Comparison of ENCODE assay signal across 18 mouse cellular contexts in the genomic region with DNA sequence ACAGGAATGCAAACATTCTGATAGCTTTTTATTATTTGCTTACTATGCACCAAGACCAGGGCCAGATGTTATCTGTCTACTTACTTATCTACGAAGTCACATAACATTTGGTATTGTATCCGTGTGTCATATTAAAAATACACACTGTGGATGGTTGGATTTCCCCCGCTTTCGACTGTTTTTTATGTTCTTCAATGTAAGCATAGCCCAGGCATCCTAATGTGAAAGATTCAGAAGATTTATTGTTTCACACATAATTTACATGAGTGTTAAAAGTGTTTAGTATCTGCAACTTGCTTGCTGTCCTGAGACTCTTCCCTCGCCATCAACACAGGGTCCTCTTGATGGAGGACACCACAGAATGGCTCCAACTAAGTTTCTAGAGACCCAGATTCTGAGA. TPM values are rescaled to one million over a fixed set of nuclear protein-coding genes. Genes with fewer than 3 reads are reported as not detected.
DNase-seq lines count a peak whose midpoint lies in the region; ATAC-seq and TF ChIP-seq lines count a peak whose summit lies in the region.
"Had no signal": no experiment of that assay in that cellular context is flagged by ENCODE, and none has a peak within 500 bp of the region (broad histone marks: within the 10 kb centered on the region; RNA-seq: fewer than 3 reads in every experiment).

No protein-coding gene starts in this region.

- H3K4me3 ChIP-seq in gastrocnemius, adult 2 months: peak overlapping the region; percentile 17
- H3K4me3 ChIP-seq in hindbrain, embryonic 12.5 days: no peak overlapping the region
- H3K4me3 ChIP-seq in hindbrain, embryonic 11.5 days (ENCODE audit: low read depth, low read length): no peak overlapping the region
- 0 out of 2 replicates have a peak overlapping the region, but pooled peaks have one; percentile 8 for H3K4me3 ChIP-seq in midbrain, embryonic 13.5 days (replicated peaks)
- H3K4me3 ChIP-seq in midbrain, embryonic 11.5 days (ENCODE audit: low read depth, low read length): no peak overlapping the region
- H3K4me3 ChIP-seq in neural tube, embryonic 14.5 days (ENCODE audit: low read depth, low read length): no peak overlapping the region
- H3K4me3 ChIP-seq: forebrain, embryonic 10.5 days had no signal

- no peak for TF ChIP-seq CTCF in gastrocnemius, adult 2 months (IDR thresholded peaks at IDR 0.05)

- H3K27me3 ChIP-seq in hindbrain, embryonic 12.5 days: no peaks in the 10 kb centered on the region
- no peaks in the 10 kb centered on the region for H3K27me3 ChIP-seq in hindbrain, embryonic 11.5 days (ENCODE audit: control insufficient read depth, insufficient read depth, low read length)
- H3K27me3 ChIP-seq in midbrain, embryonic 13.5 days: no peaks in the 10 kb centered on the region
- H3K27me3 ChIP-seq in midbrain, embryonic 11.5 days (ENCODE audit: control insufficient read depth, insufficient read depth, low read length): no peaks in the 10 kb centered on the region
- no peaks in the 10 kb centered on the region for H3K27me3 ChIP-seq in neural tube, embryonic 14.5 days (ENCODE audit: control insufficient read depth, insufficient read depth, low read length)
- H3K27me3 ChIP-seq: CH12.LX had no signal

- no peaks in the 10 kb centered on the region for H3K9me3 ChIP-seq in hindbrain, embryonic 12.5 days (replicated peaks)
- H3K9me3 ChIP-seq in hindbrain, embryonic 11.5 days (ENCODE audit: control insufficient read depth, low read length): no peaks in the 10 kb centered on the region
- H3K9me3 ChIP-seq in midbrain, embryonic 13.5 days: no peaks in the 10 kb centered on the region
- H3K9me3 ChIP-seq in midbrain, embryonic 11.5 days (ENCODE audit: control insufficient read depth, low read length): no peaks in the 10 kb centered on the region
- H3K9me3 ChIP-seq in neural tube, embryonic 14.5 days (ENCODE audit: control insufficient read depth, low read length): no peaks in the 10 kb centered on the region
- H3K9me3 ChIP-seq: forebrain, embryonic 10.5 days had no signal

- intact Hi-C loops in gastrocnemius, adult 2 months (cut with DNase I): no loop called here

- WGBS in hindbrain, embryonic 12.5 days: 92% methylated on average over 5 of the region's 5 CpGs
- WGBS in hindbrain, embryonic 11.5 days: 89% methylated on average over 5 of the region's 5 CpGs
- 96% methylated on average over 5 of the region's 5 CpGs for WGBS in midbrain, embryonic 13.5 days
- WGBS in midbrain, embryonic 11.5 days: 96% methylated on average over 5 of the region's 5 CpGs
- WGBS in neural tube, embryonic 14.5 days: 86% methylated on average over 5 of the region's 5 CpGs

- H3K36me3 ChIP-seq in hindbrain, embryonic 12.5 days: no peaks in the 10 kb centered on the region
- no peaks in the 10 kb centered on the region; the same call in 1 of the 2 replicates for H3K36me3 ChIP-seq in hindbrain, embryonic 11.5 days (ENCODE audit: control insufficient read depth, insufficient read depth, low read length)
- H3K36me3 ChIP-seq in midbrain, embryonic 13.5 days: no peaks in the 10 kb centered on the region
- H3K36me3 ChIP-seq in midbrain, embryonic 11.5 days (ENCODE audit: control insufficient read depth, insufficient read depth, low read length): no peaks in the 10 kb centered on the region
- no peaks in the 10 kb centered on the region for H3K36me3 ChIP-seq in neural tube, embryonic 14.5 days (ENCODE audit: control insufficient read depth, insufficient read depth, low read length)
- H3K36me3 ChIP-seq: forebrain, embryonic 10.5 days had no signal

- H3K27ac ChIP-seq in gastrocnemius, adult 2 months: no peak overlapping the region
- no peak overlapping the region for H3K27ac ChIP-seq in hindbrain, embryonic 12.5 days
- H3K27ac ChIP-seq in hindbrain, embryonic 11.5 days (ENCODE audit: low read depth, low read length): no peak overlapping the region
- no peak overlapping the region for H3K27ac ChIP-seq in midbrain, embryonic 13.5 days
- no peak overlapping the region for H3K27ac ChIP-seq in midbrain, embryonic 11.5 days (ENCODE audit: low read depth, low read length)
- no peak overlapping the region for H3K27ac ChIP-seq in neural tube, embryonic 14.5 days (ENCODE audit: low read depth, low read length)
- H3K27ac ChIP-seq: forebrain, embryonic 10.5 days had no signal

- H3K9ac ChIP-seq in hindbrain, embryonic 12.5 days: no peak overlapping the region
- no peak overlapping the region for H3K9ac ChIP-seq in hindbrain, embryonic 11.5 days (ENCODE audit: low read depth, low read length)
- H3K9ac ChIP-seq in midbrain, embryonic 13.5 days (replicated peaks): no peak overlapping the region
- H3K9ac ChIP-seq in midbrain, embryonic 11.5 days (ENCODE audit: low read length): no peak overlapping the region
- H3K9ac ChIP-seq in neural tube, embryonic 14.5 days (replicated peaks; ENCODE audit: low read depth, low read length): no peak overlapping the region
- H3K9ac ChIP-seq: liver, postnatal 0 days had no signal

- DNase-seq in gastrocnemius, adult 2 months: no peak
- no peak for DNase-seq in gastrocnemius, adult 18-20 months (ENCODE audit: low spot score)
- no peak for DNase-seq in hindbrain, embryonic 11.5 days (ENCODE audit: low spot score)
- no peak for DNase-seq in midbrain, embryonic 11.5 days (ENCODE audit: low spot score, missing footprints)
- no peak for DNase-seq in adrenal gland, adult (ENCODE audit: inconsistent age in 2 of 2, low spot score in 1 of 2)
- DNase-seq: adrenal gland, postnatal 25 days; cerebellum, adult 9-10 months; gastrocnemius, postnatal 25 days; liver, postnatal 0 days; right cerebral cortex, adult 18-20 months; thymus, postnatal 14 days had no signal

- no peak for ATAC-seq in hindbrain, embryonic 12.5 days (ENCODE audit: low FRiP score)
- no peak for ATAC-seq in hindbrain, embryonic 11.5 days (ENCODE audit: low FRiP score)
- no peak for ATAC-seq in midbrain, embryonic 13.5 days
- no peak for ATAC-seq in midbrain, embryonic 11.5 days (ENCODE audit: low FRiP score)
- no peak for ATAC-seq in neural tube, embryonic 14.5 days (ENCODE audit: low read depth)
- ATAC-seq: liver, postnatal 0 days had no signal

- H3K4me1 ChIP-seq in hindbrain, embryonic 12.5 days: peaks cover 9% of the 10 kb centered on the region
- H3K4me1 ChIP-seq in hindbrain, embryonic 11.5 days (replicated peaks; ENCODE audit: control insufficient read depth, insufficient read depth, low read length): no peaks in the 10 kb centered on the region
- peaks cover 19% of the 10 kb centered on the region for H3K4me1 ChIP-seq in midbrain, embryonic 13.5 days (replicated peaks)
- H3K4me1 ChIP-seq in midbrain, embryonic 11.5 days (ENCODE audit: control insufficient read depth, insufficient read depth, low read length): peaks cover 10% of the 10 kb centered on the region
- no peaks in the 10 kb centered on the region for H3K4me1 ChIP-seq in neural tube, embryonic 14.5 days (ENCODE audit: control insufficient read depth, insufficient read depth, low read length)

- H3K4me2 ChIP-seq in hindbrain, embryonic 12.5 days (replicated peaks): peak overlapping the region; percentile 29
- H3K4me2 ChIP-seq in hindbrain, embryonic 11.5 days (replicated peaks; ENCODE audit: low read depth, low read length): no peak overlapping the region
- H3K4me2 ChIP-seq in midbrain, embryonic 13.5 days (replicated peaks): peak overlapping the region; percentile 29
- no peak overlapping the region for H3K4me2 ChIP-seq in midbrain, embryonic 11.5 days
- H3K4me2 ChIP-seq in neural tube, embryonic 14.5 days (ENCODE audit: low read depth, low read length): peak overlapping the region; percentile 11; the same call in 1 of the 2 replicates

RNA-seq across cellular contexts. Expression of a gene that starts 5.3 kb away (rescaled TPM):
- 10 to 100 TPM in 1 of 2 experiments, 1 to 10 TPM in 1; 5.8 to 10.5 TPM for total RNA-seq in gastrocnemius, adult 2 months (2021)
- 1 to 10 TPM; 5.9 to 8.5 TPM for total RNA-seq in gastrocnemius, adult 18-20 months (2021)
- polyA plus RNA-seq in hindbrain, embryonic 12.5 days (2016; fragmentation: Nextera tagmentation; extraction: Ambion mirVana): 112 and 120 TPM in 2 replicates
- 149 and 164 TPM in 2 replicates for polyA plus RNA-seq in hindbrain, embryonic 11.5 days (2014; fragmentation: Nextera tagmentation; extraction: Ambion mirVana)
- polyA plus RNA-seq in midbrain, embryonic 13.5 days (2015; fragmentation: Nextera tagmentation; extraction: Ambion mirVana): 86.9 and 105 TPM in 2 replicates
- 103 and 126 TPM in 2 replicates for polyA plus RNA-seq in midbrain, embryonic 11.5 days (2014; fragmentation: Nextera tagmentation; extraction: Ambion mirVana)
- 69.9 and 108 TPM in 2 replicates for polyA plus RNA-seq in neural tube, embryonic 14.5 days (2014; fragmentation: Nextera tagmentation; extraction: Ambion mirVana)
- total RNA-seq: CH12.LX; megakaryocyte-erythroid progenitor cell, adult 5-6 weeks; neutrophil, adult 5-6 weeks had no signal

Comparison
In these comparisons a context has a peak if more than half of its experiments do, and no peak if none do; other contexts are left out.
1. H3K4me3 ChIP-seq: peak in gastrocnemius, adult 2 months (single experiment) and midbrain, embryonic 13.5 days (single experiment); none in hindbrain, embryonic 12.5 days (single experiment), hindbrain, embryonic 11.5 days (single experiment), midbrain, embryonic 11.5 days (single experiment) and neural tube, embryonic 14.5 days (single experiment).
2. H3K4me2 ChIP-seq: peak in hindbrain, embryonic 12.5 days (single experiment), midbrain, embryonic 13.5 days (single experiment) and neural tube, embryonic 14.5 days (single experiment); none in hindbrain, embryonic 11.5 days (single experiment) and midbrain, embryonic 11.5 days (single experiment).